In the genomic region with DNA sequence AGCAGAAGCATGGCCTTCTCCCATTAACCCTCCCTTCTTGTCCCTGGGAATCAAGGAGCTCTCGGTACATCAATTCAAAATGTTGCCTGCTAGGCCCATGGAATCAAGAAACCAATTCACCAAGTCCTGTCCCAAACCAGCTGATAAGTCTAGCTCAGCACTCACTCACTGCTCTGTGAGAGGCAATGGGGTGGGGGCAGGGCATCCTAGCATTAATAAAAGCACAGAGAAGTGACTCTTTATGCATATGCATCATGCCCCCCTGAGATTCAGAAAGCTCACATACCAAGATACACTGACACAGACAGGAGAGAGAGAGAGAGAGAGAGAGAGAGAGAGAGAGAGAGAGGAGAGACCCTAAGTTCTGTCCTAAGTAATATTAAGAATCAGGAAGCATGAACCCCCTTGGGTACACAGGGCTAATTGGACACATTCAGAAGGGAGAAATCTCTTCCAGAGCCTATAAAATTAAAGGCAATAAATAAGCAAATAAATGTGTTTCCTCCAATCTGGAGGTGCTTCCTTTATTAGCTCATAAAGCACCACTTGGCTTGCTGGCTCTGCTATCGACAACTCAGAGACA, we compare ENCODE assay signal across 11 mouse cellular contexts.
"Had no signal": no experiment of that assay in that cellular context is flagged by ENCODE, and none has a peak within 500 bp of the region (broad histone marks: within the 10 kb centered on the region; RNA-seq: fewer than 3 reads in every experiment).

No protein-coding gene starts in this region.

- H3K36me3 ChIP-seq: limb, embryonic 10.5 days; liver, embryonic 15.5 days had no signal

- H3K9me3 ChIP-seq: limb, embryonic 10.5 days; liver, embryonic 15.5 days had no signal

- H3K4me3 ChIP-seq: left cerebral cortex, adult 2 months; limb, embryonic 10.5 days; liver, embryonic 15.5 days; megakaryocyte, embryonic 14.5 days had no signal

- H3K4me1 ChIP-seq: liver, embryonic 15.5 days; megakaryocyte, embryonic 14.5 days had no signal

- H3K4me2 ChIP-seq: liver, embryonic 11.5 days; liver, embryonic 15.5 days; lung, embryonic 14.5 days; midbrain, embryonic 11.5 days had no signal

- H3K27me3 ChIP-seq: liver, embryonic 15.5 days; megakaryocyte, embryonic 14.5 days had no signal

- DNase-seq: kidney, postnatal 25 days; lung, postnatal 14 days; thymus, postnatal 36 days had no signal

- H3K9ac ChIP-seq: liver, embryonic 15.5 days; lung, embryonic 14.5 days had no signal

- H3K27ac ChIP-seq: left cerebral cortex, adult 2 months; limb, embryonic 10.5 days; liver, embryonic 15.5 days; macrophage had no signal
